Mouse (Mus musculus): ENCODE data around the gene Gm49450.

- TF ChIP-seq POLR2A (IDR thresholded peaks at IDR 0.05; ENCODE audit: low read depth, low read length), result no peak
- no peak for TF ChIP-seq CTCF (conservative IDR thresholded peaks at IDR 0.05; ENCODE audit: insufficient read depth, insufficient read length, low read depth, low read length)
These were observed 36.5 kb upstream of the Gm49450 start for GRCm38 (mm10) chr15:98989701-98990430.

Measured in kidney, adult 2 months (tissue).